Mouse (Mus musculus) intestine, postnatal 0 days (tissue): Measurements from ENCODE around the gene S1pr3. TPM values are rescaled to one million over a fixed set of nuclear protein-coding genes. Genes with fewer than 3 reads are reported as not detected.

Experiments used
- ATAC-seq: fragments of 200-750 bp; cut with Nextera tagmentation; 2 replicates; pipeline ENCODE4 v1.8.0; 2017; ENCODE audit warnings: mild to moderate bottlenecking, moderate TSS enrichment, moderate library complexity
- H3K27ac ChIP-seq: fragments of 300-500 bp; sonication (generic); 2 replicates; pipeline ENCODE4 v1.5.1; 2014; ENCODE audit warnings: mild to moderate bottlenecking, low read depth, low read length, moderate library complexity
- H3K27me3 ChIP-seq: fragments of 300-500 bp; sonication (generic); replicated peaks from 2 replicates; pipeline ENCODE4 v1.6.1; 2014; ENCODE audit warnings: low read length, mixed read lengths; ENCODE audit not compliant: control insufficient read depth, insufficient read depth
- H3K36me3 ChIP-seq: fragments of 300-500 bp; sonication (generic); 2 replicates; pipeline ENCODE4 v1.6.1; 2014; ENCODE audit warnings: mild to moderate bottlenecking, moderate library complexity; ENCODE audit not compliant: control insufficient read depth, insufficient read depth
- H3K4me1 ChIP-seq: fragments of 300-500 bp; sonication (generic); replicated peaks from 2 replicates; pipeline ENCODE4 v1.6.1; 2014; ENCODE audit warnings: antibody characterized with exemption, low read length, mixed read lengths; ENCODE audit not compliant: control insufficient read depth, insufficient read depth
- H3K4me2 ChIP-seq: fragments of 300-500 bp; sonication (generic); replicated peaks from 2 replicates; pipeline ENCODE4 v1.6.1; 2014; ENCODE audit warnings: low read depth, mild to moderate bottlenecking, moderate library complexity
- H3K4me3 ChIP-seq: fragments of 300-500 bp; sonication (generic); 2 replicates; pipeline ENCODE4 v1.5.1; 2014; ENCODE audit warnings: low read depth, low read length
- H3K9ac ChIP-seq: fragments of 300-500 bp; sonication (generic); 2 replicates; pipeline ENCODE4 v1.6.1; 2014; ENCODE audit warnings: mild to moderate bottlenecking, low read depth, low read length
- H3K9me3 ChIP-seq: fragments of 300-500 bp; sonication (generic); 2 replicates; pipeline ENCODE4 v1.6.1; 2016; ENCODE audit warnings: mixed run types; ENCODE audit not compliant: control insufficient read depth
- CTCF ChIP-seq: sonication (generic); IDR thresholded peaks from 2 replicates; pipeline ENCODE4 v1.5.1; 2016; ENCODE audit warnings: low read depth, mild to moderate bottlenecking, control low read depth, antibody characterized with exemption, moderate library complexity
- WGBS: fragments of 180-500 bp; shearing (Covaris S2); extraction: QIAGEN DNeasy Blood & Tissue Kit; methylation state at CpG from one replicate; pipeline ENCODE4 v1.1.7; 2014; 5-methylcytosine and 5-hydroxymethylcytosine counted together
- polyA plus RNA-seq: library from polyadenylated mRNA; unstranded; fragments of >200 nt; fragmentation: Nextera tagmentation; extraction: Ambion mirVana; gene quantifications from 2 replicates; pipeline ENCODE4 v1.2.1, GENCODE M21; 2015

The S1pr3 gene
- 10.5 and 11.8 TPM in 2 replicates for polyA plus RNA-seq

- no peaks in the 10 kb centered on the region for H3K9me3 ChIP-seq
- no peaks in the 10 kb centered on the region for H3K36me3 ChIP-seq
- H3K4me3 ChIP-seq: peak within 1 kb of the TSS; percentile 39
- H3K9ac ChIP-seq: peak within 1 kb of the TSS; percentile 48
- H3K27ac ChIP-seq: no peak within 1 kb of the TSS; the same call in 1 of the 2 replicates
- WGBS: under 1% methylated on average over 33 of the region's 33 CpGs
- peak; percentile 30; the same call in 1 of the 2 replicates for TF ChIP-seq CTCF
- ATAC-seq: 0 out of 2 replicates have a peak, but pooled peaks have one; percentile 33
- H3K4me1 ChIP-seq: no peaks in the 10 kb centered on the region
- peaks cover 13% of the 10 kb centered on the region; the same call in 1 of the 2 replicates for H3K27me3 ChIP-seq
- H3K4me2 ChIP-seq: peak within 1 kb of the TSS; percentile 58
Observed at GRCm38 (mm10) chr13:51408519-51409001, at the start of gene S1pr3. S1pr3 (plus strand) TSS chr13:51408639.

GRCm38 (mm10) chr13:51360441-51360962 is 47.9 kb upstream of the S1pr3 start:
- 45% methylated on average over 8 of the region's 8 CpGs for WGBS
- Histone ChIP-seq H3K9me3 (no peaks in the 10 kb centered on the region), H3K4me1 (no peaks in the 10 kb centered on the region), H3K4me2 (no peak overlapping the region), H3K9ac (no peak overlapping the region), H3K4me3 (no peak overlapping the region), H3K27me3 (no peaks in the 10 kb centered on the region), H3K27ac (no peak overlapping the region), H3K36me3 (no peaks in the 10 kb centered on the region)
- TF ChIP-seq CTCF: no peak
- ATAC-seq: no peak

- Histone ChIP-seq H3K27ac (no peak overlapping the region), H3K36me3 (no peaks in the 10 kb centered on the region), H3K4me2 (no peak overlapping the region), H3K4me1 (no peaks in the 10 kb centered on the region), H3K9ac (no peak overlapping the region), H3K4me3 (no peak overlapping the region), H3K9me3 (no peaks in the 10 kb centered on the region), H3K27me3 (no peaks in the 10 kb centered on the region)
- WGBS: 72% methylated on average over 7 of the region's 7 CpGs
- ATAC-seq: no peak
- TF ChIP-seq CTCF: no peak
Observed at GRCm38 (mm10) chr13:51363390-51363789, 45.0 kb upstream of the S1pr3 start.

- no peak for ATAC-seq
Observed at GRCm38 (mm10) chr13:51363985-51364384, 44.5 kb upstream of the S1pr3 start.

GRCm38 (mm10) chr13:51365191-51365590 is 43.2 kb upstream of the S1pr3 start:
- 78% methylated on average over 6 of the region's 6 CpGs for WGBS
- no peak for ATAC-seq
- TF ChIP-seq CTCF: no peak

More at GRCm38 (mm10) chr13:51363985-51364384, 44.5 kb upstream of the S1pr3 start:
- H3K9ac ChIP-seq: no peak overlapping the region
- H3K9me3 ChIP-seq: no peaks in the 10 kb centered on the region
- H3K4me1 ChIP-seq: no peaks in the 10 kb centered on the region
- H3K4me2 ChIP-seq: no peak overlapping the region
- no peak overlapping the region for H3K27ac ChIP-seq
- WGBS: 49% methylated on average over 5 of the region's 5 CpGs
- TF ChIP-seq CTCF: no peak
- H3K4me3 ChIP-seq: no peak overlapping the region
- H3K36me3 ChIP-seq: no peaks in the 10 kb centered on the region
- no peaks in the 10 kb centered on the region for H3K27me3 ChIP-seq

GRCm38 (mm10) chr13:51368346-51368745 is 40.1 kb upstream of the S1pr3 start:
- Histone ChIP-seq H3K27ac (no peak overlapping the region), H3K4me1 (no peaks in the 10 kb centered on the region), H3K4me2 (no peak overlapping the region), H3K9me3 (no peaks in the 10 kb centered on the region), H3K9ac (no peak overlapping the region), H3K36me3 (no peaks in the 10 kb centered on the region), H3K4me3 (no peak overlapping the region), H3K27me3 (no peaks in the 10 kb centered on the region)
- no peak for ATAC-seq
- no peak for TF ChIP-seq CTCF
- WGBS: 67% methylated on average over 2 of the region's 2 CpGs

More at GRCm38 (mm10) chr13:51365191-51365590, 43.2 kb upstream of the S1pr3 start:
- no peaks in the 10 kb centered on the region for H3K27me3 ChIP-seq
- no peak overlapping the region for H3K4me2 ChIP-seq
- H3K27ac ChIP-seq: no peak overlapping the region
- H3K9ac ChIP-seq: no peak overlapping the region
- no peaks in the 10 kb centered on the region for H3K4me1 ChIP-seq
- no peak overlapping the region for H3K4me3 ChIP-seq
- no peaks in the 10 kb centered on the region for H3K36me3 ChIP-seq
- H3K9me3 ChIP-seq: no peaks in the 10 kb centered on the region
